Mouse (Mus musculus) adrenal gland, postnatal 25 days (tissue): Measurements from ENCODE around the gene Folh1. TPM values are rescaled to one million over a fixed set of nuclear protein-coding genes. Genes with fewer than 3 reads are reported as not detected.
"Not testable (repeated sequence)": the region's sequence is repeated elsewhere in the genome, so short reads cannot be mapped to it uniquely, and the experiment has no call there.

Experiments used
- DNase-seq: peaks from one replicate; pipeline ENCODE4 v3.0.0; 2021; ENCODE audit warnings: mixed read lengths
- long read RNA-seq: library from polyadenylated mRNA; stranded (forward); transcript quantifications from one replicate; pipeline ENCODE4 v2.0.0, GENCODE M21; 2021
- total RNA-seq: library from RNA; stranded (reverse); gene quantifications from 2 replicates; pipeline ENCODE4 v1.2.3, GENCODE M21; 2021

Gene Folh1
- 0.38 and 0.64 TPM in 2 replicates for total RNA-seq
- long read RNA-seq, partial matches to known transcripts: 1 of 1 reads
- long read RNA-seq, other reads (novel, unspliced or antisense): 0 of 1 reads

- no peak for DNase-seq
Measured at GRCm38 (mm10) chr7:86775617-86776325, at the start of gene Folh1. Gene Folh1 (minus strand): TSS chr7:86775943.

- DNase-seq: no peak
Measured at GRCm38 (mm10) chr7:86816466-86816865, 40.7 kb upstream of the Folh1 start.

GRCm38 (mm10) chr7:86815716-86816115 is 40.0 kb upstream of the Folh1 start:
- not testable (repeated sequence) for DNase-seq

- not testable (repeated sequence) for DNase-seq
Measured at GRCm38 (mm10) chr7:86815241-86815640, 39.5 kb upstream of the Folh1 start.

- DNase-seq: no peak
Measured at GRCm38 (mm10) chr7:86794727-86795126, 19.0 kb upstream of the Folh1 start, which contains the start of gene Vmn2r77. Gene Vmn2r77 (plus strand): TSS chr7:86795027.

GRCm38 (mm10) chr7:86771621-86772020 is 4.1 kb downstream of the Folh1 start:
- DNase-seq: no peak

GRCm38 (mm10) chr7:86764628-86765027 is 11.1 kb downstream of the Folh1 start:
- no peak for DNase-seq

GRCm38 (mm10) chr7:86760751-86761150 is 15.0 kb downstream of the Folh1 start:
- DNase-seq: no peak

- DNase-seq: no peak
Measured at GRCm38 (mm10) chr7:86725013-86725412, 50.7 kb downstream of the Folh1 start.

GRCm38 (mm10) chr7:86688030-86688429 is 87.7 kb downstream of the Folh1 start, which contains the start of gene Olfr292:
Gene Olfr292 (plus strand): TSS chr7:86688330.
- no peak for DNase-seq

Other genes starting within 250 kb of the Folh1 start
- not detected in 2 replicates for gene Olfr295, start 192.1 kb downstream of the Folh1 start, total RNA-seq
- not detected in 2 replicates for gene Olfr294, start 159.3 kb downstream of the Folh1 start, total RNA-seq
- not detected in 2 replicates for gene Olfr293, start 126.9 kb downstream of the Folh1 start, total RNA-seq
- gene Olfr292, start 87.6 kb downstream of the Folh1 start, total RNA-seq: not detected in 2 replicates
- not detected in 2 replicates for gene Vmn2r77, start 19.1 kb upstream of the Folh1 start, total RNA-seq
- gene Vmn2r78, start 139.2 kb upstream of the Folh1 start, total RNA-seq: not detected in 2 replicates
- 0.03 TPM in 1 of 2 replicates, not detected in the other for gene Vmn2r79, start 220.2 kb upstream of the Folh1 start, total RNA-seq